Mouse (Mus musculus) forelimb bud, embryonic 11.5 days (tissue): ENCODE data around the gene Rnf212b.
"Not testable (repeated sequence)": the region's sequence is repeated elsewhere in the genome, so short reads cannot be mapped to it uniquely, and the experiment has no call there.

ENCODE experiments used
- DNase-seq: peaks from one replicate; pipeline ENCODE4 v3.0.0-alpha.2; 2012; ENCODE audit warnings: low read depth, low spot score

The Rnf212b gene

GRCm38 (mm10) chr14:54813991-54814390, at the start of gene Rnf212b:
Gene Rnf212b (plus strand): TSS chr14:54814141.
- no peak for DNase-seq

GRCm38 (mm10) chr14:54766937-54767336, 47.0 kb upstream of the Rnf212b start:
- DNase-seq, result not testable (repeated sequence)

GRCm38 (mm10) chr14:54768314-54769067, 45.5 kb upstream of the Rnf212b start:
- DNase-seq, result no peak

- no peak for DNase-seq
Measured at GRCm38 (mm10) chr14:54769068-54769425, 44.9 kb upstream of the Rnf212b start.

GRCm38 (mm10) chr14:54770373-54770772, 43.6 kb upstream of the Rnf212b start:
- DNase-seq, result no peak

- no peak for DNase-seq
Measured at GRCm38 (mm10) chr14:54772333-54772856, 41.5 kb upstream of the Rnf212b start.

GRCm38 (mm10) chr14:54775534-54776041, 38.4 kb upstream of the Rnf212b start:
- DNase-seq, result no peak

- no peak for DNase-seq
Measured at GRCm38 (mm10) chr14:54776768-54777167, 37.2 kb upstream of the Rnf212b start.

- no peak for DNase-seq
Measured at GRCm38 (mm10) chr14:54777893-54778292, 36.0 kb upstream of the Rnf212b start.

- no peak for DNase-seq
Measured at GRCm38 (mm10) chr14:54780084-54780483, 33.9 kb upstream of the Rnf212b start.

- no peak for DNase-seq
Measured at GRCm38 (mm10) chr14:54780836-54781609, 32.9 kb upstream of the Rnf212b start.

- DNase-seq, result peak; percentile 57
Measured at GRCm38 (mm10) chr14:54781610-54782365, 32.2 kb upstream of the Rnf212b start, which contains the start of gene Slc7a8. Gene Slc7a8 (minus strand): TSS chr14:54781946.

- DNase-seq, result no peak
Measured at GRCm38 (mm10) chr14:54782971-54783370, 31.0 kb upstream of the Rnf212b start.

- DNase-seq, result peak; percentile 67
Measured at GRCm38 (mm10) chr14:54785898-54786297, 28.0 kb upstream of the Rnf212b start.

- no peak for DNase-seq
Measured at GRCm38 (mm10) chr14:54786489-54786888, 27.5 kb upstream of the Rnf212b start.

GRCm38 (mm10) chr14:54787226-54787625, 26.7 kb upstream of the Rnf212b start:
- no peak for DNase-seq

GRCm38 (mm10) chr14:54788231-54788630, 25.7 kb upstream of the Rnf212b start:
- no peak for DNase-seq

GRCm38 (mm10) chr14:54792166-54792565, 21.8 kb upstream of the Rnf212b start:
- DNase-seq, result no peak

GRCm38 (mm10) chr14:54793351-54793750, 20.6 kb upstream of the Rnf212b start:
- no peak for DNase-seq

- DNase-seq, result no peak
Measured at GRCm38 (mm10) chr14:54793894-54794830, 19.8 kb upstream of the Rnf212b start.
